Mouse (Mus musculus): Measurements from ENCODE around the gene Kcnj9.

The Kcnj9 gene

GRCm38 (mm10) chr1:172329131-172329530 lies at the start of gene Kcnj9:
Gene Kcnj9, minus strand, starts transcription at chr1:172329318.
- DNase-seq = no peak

- DNase-seq = peak in 1 of 2 experiments; percentile 49
Observed at GRCm38 (mm10) chr1:172376758-172377458, 47.8 kb upstream of the Kcnj9 start.

- peak; percentile 99 for DNase-seq
Observed at GRCm38 (mm10) chr1:172376198-172376667, 47.1 kb upstream of the Kcnj9 start, which contains the start of gene Pigm. Gene Pigm, plus strand, starts transcription at chr1:172376546.

- peak; percentile 82 to 85 for DNase-seq
Observed at GRCm38 (mm10) chr1:172368768-172369418, 39.8 kb upstream of the Kcnj9 start.

- peak; percentile 47 to 66 for DNase-seq
Observed at GRCm38 (mm10) chr1:172364684-172365083, 35.6 kb upstream of the Kcnj9 start.

GRCm38 (mm10) chr1:172358341-172358740 lies 29.2 kb upstream of the Kcnj9 start:
- DNase-seq = no peak

GRCm38 (mm10) chr1:172357550-172357949 lies 28.4 kb upstream of the Kcnj9 start:
- peak; percentile 76 to 80 for DNase-seq

- no peak for DNase-seq
Observed at GRCm38 (mm10) chr1:172355336-172355735, 26.2 kb upstream of the Kcnj9 start.

GRCm38 (mm10) chr1:172352453-172352852 lies 23.3 kb upstream of the Kcnj9 start:
- no peak for DNase-seq

- DNase-seq = no peak
Observed at GRCm38 (mm10) chr1:172352001-172352400, 22.9 kb upstream of the Kcnj9 start.

- DNase-seq = peak; percentile 86 to 94
Observed at GRCm38 (mm10) chr1:172349916-172350812, 21.0 kb upstream of the Kcnj9 start.

- DNase-seq = no peak
Observed at GRCm38 (mm10) chr1:172349504-172349903, 20.4 kb upstream of the Kcnj9 start.

- no peak for DNase-seq
Observed at GRCm38 (mm10) chr1:172347382-172347781, 18.3 kb upstream of the Kcnj9 start.

GRCm38 (mm10) chr1:172346707-172347106 lies 17.6 kb upstream of the Kcnj9 start:
- DNase-seq = no peak

- no peak for DNase-seq
Observed at GRCm38 (mm10) chr1:172344820-172345219, 15.7 kb upstream of the Kcnj9 start.

- DNase-seq = no peak
Observed at GRCm38 (mm10) chr1:172343914-172344313, 14.8 kb upstream of the Kcnj9 start.

GRCm38 (mm10) chr1:172342729-172343128 lies 13.6 kb upstream of the Kcnj9 start:
- DNase-seq = no peak

- no peak for DNase-seq
Observed at GRCm38 (mm10) chr1:172341386-172341785, 12.3 kb upstream of the Kcnj9 start.

GRCm38 (mm10) chr1:172340729-172341321 lies 11.7 kb upstream of the Kcnj9 start, which contains the start of gene Kcnj10:
Gene Kcnj10, plus strand, starts transcription at chr1:172341210.
- peak; percentile 83 to 90 for DNase-seq

- no peak for DNase-seq
Observed at GRCm38 (mm10) chr1:172337411-172338185, 8.5 kb upstream of the Kcnj9 start.

- DNase-seq = no peak
Observed at GRCm38 (mm10) chr1:172335804-172336203, 6.7 kb upstream of the Kcnj9 start.

- peak in 1 of 2 experiments; percentile 49 for DNase-seq
Observed at GRCm38 (mm10) chr1:172333512-172333911, 4.4 kb upstream of the Kcnj9 start.
